In the genomic region with DNA sequence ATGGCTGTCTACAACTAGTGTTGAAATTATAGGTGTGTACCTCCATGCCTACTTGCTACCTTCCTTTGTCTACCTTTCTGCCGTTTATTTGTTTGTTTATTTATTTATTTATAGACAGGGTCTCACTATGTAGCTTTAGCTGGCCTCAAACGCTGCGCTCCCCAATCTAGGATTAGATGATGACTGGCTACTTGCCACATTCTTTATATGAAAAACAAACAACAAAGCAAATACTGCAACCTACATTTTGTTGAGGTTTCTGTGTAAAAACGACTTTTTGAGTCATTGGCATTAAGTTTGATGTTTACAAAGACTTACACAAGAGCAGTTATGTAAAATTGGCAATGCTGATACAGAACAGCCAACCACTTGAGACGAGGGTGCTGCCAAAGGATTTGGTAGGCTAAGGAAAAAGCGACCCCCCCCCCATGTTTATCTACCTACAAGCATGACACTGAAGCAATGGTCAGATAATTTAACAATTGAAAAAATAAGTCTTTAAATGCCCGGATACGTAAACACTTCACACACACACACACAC, we compare ENCODE assay signal across 9 mouse cellular contexts. TPM values are rescaled to one million over a fixed set of nuclear protein-coding genes. Genes with fewer than 3 reads are reported as not detected.
DNase-seq lines count a peak whose midpoint lies in the region; ATAC-seq and TF ChIP-seq lines count a peak whose summit lies in the region.
"Had no signal": no experiment of that assay in that cellular context is flagged by ENCODE, and none has a peak within 500 bp of the region (broad histone marks: within the 10 kb centered on the region; RNA-seq: fewer than 3 reads in every experiment).

No protein-coding gene starts in this region.

- TF ChIP-seq POLR2A in lung, adult 2 months (IDR thresholded peaks at IDR 0.05; ENCODE audit: borderline replicate concordance, extremely low read depth, low read depth, low read length), result no peak
- no peak for TF ChIP-seq POLR2A in embryonic fibroblast, embryonic 13.5 days (IDR thresholded peaks at IDR 0.05; ENCODE audit: low read depth, low read length)

- no peaks in the 10 kb centered on the region for H3K4me1 ChIP-seq in lung, postnatal 0 days (ENCODE audit: insufficient read depth, low read depth, low read length)
- peaks cover 9% of the 10 kb centered on the region for H3K4me1 ChIP-seq in lung, adult 2 months (ENCODE audit: control insufficient read depth, insufficient read depth, low read length)
- H3K4me1 ChIP-seq in embryonic fibroblast, embryonic 13.5 days (ENCODE audit: control insufficient read depth, insufficient read depth, low read length), result 0 out of 2 replicates have a peak, but pooled peaks cover 2% of the 10 kb centered on the region
- peaks cover 37% of the 10 kb centered on the region for H3K4me1 ChIP-seq in limb, embryonic 12.5 days (replicated peaks)
- peaks cover 21% of the 10 kb centered on the region; the same call in 1 of the 2 replicates for H3K4me1 ChIP-seq in stomach, embryonic 14.5 days (ENCODE audit: control insufficient read depth, insufficient read depth, low read length)

- no peaks in the 10 kb centered on the region for H3K27me3 ChIP-seq in lung, postnatal 0 days (replicated peaks; ENCODE audit: insufficient read depth, low read length)
- no peaks in the 10 kb centered on the region for H3K27me3 ChIP-seq in limb, embryonic 12.5 days
- H3K27me3 ChIP-seq in stomach, embryonic 14.5 days (ENCODE audit: control insufficient read depth, insufficient read depth, low read length), result no peaks in the 10 kb centered on the region

- peak overlapping the region; percentile 74 for H3K4me2 ChIP-seq in lung, postnatal 0 days (replicated peaks; ENCODE audit: low read depth, low read length)
- peak overlapping the region; percentile 92 for H3K4me2 ChIP-seq in limb, embryonic 12.5 days
- peak overlapping the region; percentile 85 for H3K4me2 ChIP-seq in stomach, embryonic 14.5 days (replicated peaks; ENCODE audit: low read depth, low read length)

- H3K36me3 ChIP-seq in lung, postnatal 0 days (ENCODE audit: insufficient read depth, low read length), result peaks cover 2% of the 10 kb centered on the region; the same call in 1 of the 2 replicates
- H3K36me3 ChIP-seq in limb, embryonic 12.5 days, result peaks cover 20% of the 10 kb centered on the region
- H3K36me3 ChIP-seq in stomach, embryonic 14.5 days (ENCODE audit: control insufficient read depth, insufficient read depth, low read length), result peaks cover 18% of the 10 kb centered on the region

- H3K27ac ChIP-seq in lung, postnatal 0 days (ENCODE audit: low read length), result no peak overlapping the region
- H3K27ac ChIP-seq in embryonic fibroblast, embryonic 13.5 days (ENCODE audit: insufficient read depth, low read length), result no peak overlapping the region
- H3K27ac ChIP-seq in limb, embryonic 12.5 days, result no peak overlapping the region
- H3K27ac ChIP-seq in stomach, embryonic 14.5 days (ENCODE audit: low read length), result no peak overlapping the region

- no peak overlapping the region for H3K9ac ChIP-seq in lung, postnatal 0 days (replicated peaks; ENCODE audit: low read depth)
- peak overlapping the region; percentile 99 for H3K9ac ChIP-seq in limb, embryonic 12.5 days (replicated peaks)
- 0 out of 2 replicates have a peak overlapping the region, but pooled peaks have one; percentile 98 for H3K9ac ChIP-seq in stomach, embryonic 14.5 days (replicated peaks; ENCODE audit: low read depth, low read length)

- no peak for TF ChIP-seq EP300 in lung, postnatal 0 days (IDR thresholded peaks at IDR 0.05)

- H3K9me3 ChIP-seq in lung, postnatal 0 days (ENCODE audit: low read length), result no peaks in the 10 kb centered on the region
- H3K9me3 ChIP-seq in limb, embryonic 12.5 days, result no peaks in the 10 kb centered on the region
- no peaks in the 10 kb centered on the region for H3K9me3 ChIP-seq in stomach, embryonic 14.5 days (ENCODE audit: control insufficient read depth, low read depth, low read length)

- peak; percentile 45 for DNase-seq in lung, postnatal 0 days (ENCODE audit: low spot score)
- DNase-seq in lung, adult 2 months, result no peak
- DNase-seq in layer of hippocampus, adult 11-12 months (ENCODE audit: low spot score), result no peak
- no peak for DNase-seq in c-Kit-positive CD71-positive TER-119-positive erythroid progenitor cells, embryonic 14.5 days (ENCODE audit: low spot score)
- DNase-seq in adrenal gland, adult 18-20 months (ENCODE audit: low spot score in 2 of 2), result no peak
- DNase-seq: kidney, postnatal 36 days had no signal

- no peak overlapping the region for H3K4me3 ChIP-seq in lung, postnatal 0 days (ENCODE audit: low read depth, low read length)
- no peak overlapping the region for H3K4me3 ChIP-seq in lung, adult 2 months (replicated peaks; ENCODE audit: extremely low read depth, low read depth, low read length)
- H3K4me3 ChIP-seq in embryonic fibroblast, embryonic 13.5 days (ENCODE audit: insufficient read depth, low read length), result peak overlapping the region; percentile 89
- peak overlapping the region; percentile 100 for H3K4me3 ChIP-seq in limb, embryonic 12.5 days (replicated peaks)
- H3K4me3 ChIP-seq in stomach, embryonic 14.5 days (ENCODE audit: low read depth, low read length), result peak overlapping the region; percentile 96; the same call in 1 of the 2 replicates

- ATAC-seq in lung, postnatal 0 days, result no peak
- no peak for ATAC-seq in limb, embryonic 12.5 days (ENCODE audit: insufficient number of reproducible peaks, insufficient read depth, low FRiP score, low TSS enrichment, low read depth)
- no peak for ATAC-seq in stomach, embryonic 14.5 days (ENCODE audit: insufficient number of reproducible peaks, insufficient read depth, low FRiP score, low read depth)

- TF ChIP-seq CTCF in lung, postnatal 0 days (IDR thresholded peaks at IDR 0.05), result no peak
- TF ChIP-seq CTCF in lung, adult 2 months (IDR thresholded peaks at IDR 0.05; ENCODE audit: insufficient read depth, low read length), result no peak
- no peak for TF ChIP-seq CTCF in embryonic fibroblast, embryonic 13.5 days (IDR thresholded peaks at IDR 0.05; ENCODE audit: borderline replicate concordance, insufficient read depth, low read length)

- WGBS in lung, postnatal 0 days, result 35% methylated on average over 8 of the region's 8 CpGs
- 20% methylated on average over 8 of the region's 8 CpGs for WGBS in lung, adult 2 months
- 75% methylated on average over 8 of the region's 8 CpGs for WGBS in limb, embryonic 12.5 days
- WGBS in stomach, embryonic 14.5 days, result 57% methylated on average over 8 of the region's 8 CpGs

RNA-seq across cellular contexts. Expression of a gene that starts 2.2 kb away (rescaled TPM):
- 17.0 and 19.4 TPM in 2 replicates for polyA plus RNA-seq in lung, postnatal 0 days (2015; fragmentation: Nextera tagmentation; extraction: Ambion mirVana)
- 16.3 and 18.8 TPM in 2 replicates for polyA plus RNA-seq in lung, adult 2 months (2012; rRNA removed)
- 16.5 and 19.5 TPM in 2 replicates for polyA plus RNA-seq in embryonic fibroblast, embryonic 13.5 days (2011; ENCODE audit: insufficient read length, low read depth, missing spikeins)
- polyA plus RNA-seq in limb, embryonic 12.5 days (2016; fragmentation: Nextera tagmentation; extraction: Ambion mirVana), result 23.2 and 24.8 TPM in 2 replicates
- 29.7 and 31.2 TPM in 2 replicates for polyA plus RNA-seq in stomach, embryonic 14.5 days (2014; fragmentation: Nextera tagmentation; extraction: Ambion mirVana)
- 10 to 100 TPM; 16.3 to 19.5 TPM for total RNA-seq in adrenal gland, adult 18-20 months (2021)

RNA-seq across cellular contexts. Expression of a gene that starts 2.5 kb away (rescaled TPM):
- polyA plus RNA-seq in lung, postnatal 0 days (2015; fragmentation: Nextera tagmentation; extraction: Ambion mirVana), result 274 and 290 TPM in 2 replicates
- 255 and 420 TPM in 2 replicates for polyA plus RNA-seq in lung, adult 2 months (2012; rRNA removed)
- 559 and 769 TPM in 2 replicates for polyA plus RNA-seq in embryonic fibroblast, embryonic 13.5 days (2011; ENCODE audit: insufficient read length, low read depth, missing spikeins)
- polyA plus RNA-seq in limb, embryonic 12.5 days (2016; fragmentation: Nextera tagmentation; extraction: Ambion mirVana), result 1,006 and 1,007 TPM in 2 replicates
- polyA plus RNA-seq in stomach, embryonic 14.5 days (2014; fragmentation: Nextera tagmentation; extraction: Ambion mirVana), result 467 and 495 TPM in 2 replicates
- total RNA-seq in adrenal gland, adult 18-20 months (2021), result 100 to 1,000 TPM; 211 to 300 TPM

RNA-seq across cellular contexts. Expression of a gene that starts 31.4 kb away (rescaled TPM):
- 31.2 and 33.3 TPM in 2 replicates for polyA plus RNA-seq in lung, postnatal 0 days (2015; fragmentation: Nextera tagmentation; extraction: Ambion mirVana)
- 99.7 and 124 TPM in 2 replicates for polyA plus RNA-seq in lung, adult 2 months (2012; rRNA removed)
- polyA plus RNA-seq in embryonic fibroblast, embryonic 13.5 days (2011; ENCODE audit: insufficient read length, low read depth, missing spikeins), result 37.8 and 50.2 TPM in 2 replicates
- polyA plus RNA-seq in limb, embryonic 12.5 days (2016; fragmentation: Nextera tagmentation; extraction: Ambion mirVana), result 40.5 and 44.9 TPM in 2 replicates
- polyA plus RNA-seq in stomach, embryonic 14.5 days (2014; fragmentation: Nextera tagmentation; extraction: Ambion mirVana), result 22.9 and 27.9 TPM in 2 replicates
- total RNA-seq in adrenal gland, adult 18-20 months (2021), result 10 to 100 TPM; 45.2 to 49.9 TPM

RNA-seq across cellular contexts. Expression of a gene that starts 38.6 kb away (rescaled TPM):
- 2.3 and 2.5 TPM in 2 replicates for polyA plus RNA-seq in lung, postnatal 0 days (2015; fragmentation: Nextera tagmentation; extraction: Ambion mirVana)
- polyA plus RNA-seq in lung, adult 2 months (2012; rRNA removed), result 6.2 and 6.9 TPM in 2 replicates
- not detected in 2 replicates for polyA plus RNA-seq in embryonic fibroblast, embryonic 13.5 days (2011; ENCODE audit: insufficient read length, low read depth, missing spikeins)
- 2.8 and 3.2 TPM in 2 replicates for polyA plus RNA-seq in limb, embryonic 12.5 days (2016; fragmentation: Nextera tagmentation; extraction: Ambion mirVana)
- 1.2 and 1.3 TPM in 2 replicates for polyA plus RNA-seq in stomach, embryonic 14.5 days (2014; fragmentation: Nextera tagmentation; extraction: Ambion mirVana)
- under 1 TPM in 1 of 2 experiments, not detected in 1; 0.46 TPM for total RNA-seq in adrenal gland, adult 18-20 months (2021)

RNA-seq across cellular contexts. Expression of a gene that starts 55.5 kb away (rescaled TPM):
- polyA plus RNA-seq in lung, postnatal 0 days (2015; fragmentation: Nextera tagmentation; extraction: Ambion mirVana), result 63.3 and 67.5 TPM in 2 replicates
- polyA plus RNA-seq in lung, adult 2 months (2012; rRNA removed), result 31.4 and 40.2 TPM in 2 replicates
- polyA plus RNA-seq in embryonic fibroblast, embryonic 13.5 days (2011; ENCODE audit: insufficient read length, low read depth, missing spikeins), result 2.3 and 4.1 TPM in 2 replicates
- polyA plus RNA-seq in limb, embryonic 12.5 days (2016; fragmentation: Nextera tagmentation; extraction: Ambion mirVana), result 16.4 and 18.2 TPM in 2 replicates
- 45.9 and 56.9 TPM in 2 replicates for polyA plus RNA-seq in stomach, embryonic 14.5 days (2014; fragmentation: Nextera tagmentation; extraction: Ambion mirVana)
- 1 to 10 TPM; 2.2 to 3.4 TPM for total RNA-seq in adrenal gland, adult 18-20 months (2021)

Comparison
In these comparisons a context has a peak if more than half of its experiments do, and no peak if none do; other contexts are left out.
1. H3K4me3 ChIP-seq: peak in embryonic fibroblast, embryonic 13.5 days (single experiment), limb, embryonic 12.5 days (single experiment) and stomach, embryonic 14.5 days (single experiment); none in lung, postnatal 0 days (single experiment) and lung, adult 2 months (single experiment).
2. Peak in every context shown above with its lines, with median percentiles within 50 percentile points of each other: H3K4me2 ChIP-seq.